Mouse (Mus musculus) right cerebral cortex, adult 18-20 months (tissue): ENCODE data around the gene Angptl7.

Experiments used
- DNase-seq: peaks from one replicate; pipeline ENCODE4 v3.0.0; 2022; ENCODE audit warnings: mixed read lengths

Angptl7 gene

DNA sequence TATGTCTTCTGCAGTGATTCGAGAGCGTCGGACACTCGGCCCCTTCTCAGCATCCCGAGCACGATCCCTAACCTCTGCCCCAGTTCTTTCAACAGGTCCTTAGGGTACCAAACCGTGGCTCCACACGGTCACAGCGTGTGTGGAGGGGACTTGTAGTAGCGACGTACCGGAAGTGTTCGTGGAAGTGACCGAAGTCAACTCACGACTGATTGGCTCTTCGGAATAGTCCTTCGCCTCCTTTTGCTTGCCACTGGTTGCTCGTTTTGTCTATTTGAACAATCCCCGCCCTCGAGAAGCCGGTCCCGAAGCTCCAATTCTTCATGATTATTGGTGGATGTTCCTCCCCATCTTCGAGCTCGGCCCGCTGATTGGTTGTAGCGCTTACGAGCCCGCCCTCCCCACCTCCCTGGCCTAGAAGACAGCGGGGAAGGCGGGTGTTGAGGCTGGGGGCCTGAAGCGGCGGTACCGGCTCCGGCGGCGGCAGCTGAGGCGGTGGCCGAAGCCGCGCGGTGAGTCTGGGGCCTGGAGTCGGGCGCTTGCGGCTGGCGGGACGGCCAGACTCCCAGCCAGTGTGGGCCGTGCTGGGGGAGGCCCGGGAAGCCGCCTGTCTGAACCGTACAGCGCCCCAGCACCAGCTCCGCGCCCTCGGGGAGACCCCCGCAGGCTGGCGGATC lies 51.9 kb downstream of the Angptl7 start, which contains the start of gene Mtor:
Gene Mtor, plus strand, starts transcription at position 433 of the 674 bp plus-strand sequence.
- peak; percentile 98 for DNase-seq
